Mouse (Mus musculus) gastrocnemius, adult 8-10 months (tissue): ENCODE measurements around the gene 1110004F10Rik. TPM values are rescaled to one million over a fixed set of nuclear protein-coding genes. Genes with fewer than 3 reads are reported as not detected.

Experiments used
- DNase-seq, 2 experiments: peaks; one replicate each; pipeline ENCODE4 v3.0.0; 2022; ENCODE audit warnings: low spot score in 2 of 2
- total RNA-seq, 4 experiments: library from RNA; stranded (reverse); gene quantifications; 2 replicates each; pipeline ENCODE4 v1.2.4; 2022

The 1110004F10Rik gene
- total RNA-seq, 4 experiments from 2014 or later: 36.4 to 49.9 (median 40.9) TPM

DNA sequence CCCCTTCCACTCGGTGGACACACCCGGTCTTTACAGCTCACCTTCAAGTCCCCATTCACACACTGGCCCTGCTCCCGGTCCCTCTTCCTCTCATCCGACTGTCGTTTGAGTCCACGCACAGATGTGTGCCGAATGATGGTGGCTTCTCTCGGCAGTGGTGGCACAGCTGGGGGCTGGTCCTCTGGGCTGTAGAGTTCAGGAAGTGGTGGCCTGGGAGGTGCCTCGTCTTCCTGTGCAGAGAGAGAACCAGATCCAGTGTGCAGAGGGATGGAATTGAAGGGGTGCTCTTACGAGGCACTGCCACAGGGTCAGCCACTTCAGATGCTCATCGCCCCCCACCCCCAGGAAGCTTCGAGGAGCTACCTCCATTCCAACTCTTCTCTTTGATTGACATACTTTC is 98.0 kb downstream of the 1110004F10Rik start:
- no peak for DNase-seq

DNA sequence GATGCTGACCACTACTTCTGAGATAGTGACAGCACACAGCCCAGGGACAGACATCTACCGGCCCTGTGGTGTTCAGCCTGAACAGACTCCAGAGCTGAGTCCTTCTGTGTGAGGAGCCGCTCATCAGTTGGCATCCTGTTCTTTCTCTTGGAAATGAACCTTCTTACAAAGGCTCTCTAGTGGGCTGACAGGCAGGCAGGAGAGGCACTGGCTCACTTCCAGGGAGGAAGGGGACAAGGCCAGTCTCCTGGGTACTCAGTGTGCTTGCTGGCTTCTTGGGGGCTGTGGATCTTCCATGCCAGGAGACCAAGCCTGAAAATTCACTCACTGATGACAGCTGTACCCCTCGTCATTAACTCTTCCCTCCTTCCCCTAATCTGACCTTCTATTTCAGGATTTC is 98.5 kb downstream of the 1110004F10Rik start:
- DNase-seq: no peak

DNA sequence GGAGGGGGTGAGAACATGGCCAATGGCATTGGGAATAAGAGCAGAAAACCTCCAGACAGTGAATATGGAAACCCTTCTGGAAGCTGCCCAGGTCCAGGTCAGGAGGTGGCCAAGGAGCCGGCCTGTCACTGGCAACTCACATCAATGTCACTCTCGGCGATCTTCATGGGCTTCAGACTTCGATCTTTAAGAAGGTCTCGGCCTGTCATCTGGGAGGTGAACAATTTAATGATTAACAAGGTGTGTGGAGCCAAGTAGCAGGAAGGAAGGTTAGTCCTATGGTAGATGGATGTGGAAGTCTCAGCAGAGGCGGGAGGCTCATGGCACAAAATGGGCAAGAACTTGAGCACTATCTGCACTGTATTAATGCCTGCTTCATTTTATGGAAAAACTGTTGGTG is 105.8 kb downstream of the 1110004F10Rik start:
- no peak for DNase-seq

DNA sequence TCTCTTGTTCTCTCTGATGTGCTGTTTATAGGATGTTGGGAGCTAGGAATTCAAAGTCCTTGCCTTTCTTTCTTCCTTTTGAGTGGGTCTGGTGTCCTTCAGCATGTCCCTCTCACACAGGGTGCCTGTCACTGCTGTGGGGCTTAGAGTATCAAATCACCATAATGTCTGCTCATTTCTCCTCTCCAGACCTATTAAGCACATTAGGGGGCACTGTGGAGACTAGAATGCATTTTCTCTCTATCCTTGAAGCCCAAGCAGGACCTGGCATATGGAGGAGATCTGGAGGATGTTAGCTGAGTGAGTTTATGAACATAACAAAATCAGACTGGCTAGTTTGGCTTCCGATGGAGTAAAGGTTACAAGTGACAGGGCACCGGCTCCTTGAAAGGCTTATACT is 107.9 kb downstream of the 1110004F10Rik start:
- DNase-seq: no peak

GRCm38 (mm10) chr7:116149568-116149967 is 110.4 kb downstream of the 1110004F10Rik start:
- DNase-seq: no peak

DNA sequence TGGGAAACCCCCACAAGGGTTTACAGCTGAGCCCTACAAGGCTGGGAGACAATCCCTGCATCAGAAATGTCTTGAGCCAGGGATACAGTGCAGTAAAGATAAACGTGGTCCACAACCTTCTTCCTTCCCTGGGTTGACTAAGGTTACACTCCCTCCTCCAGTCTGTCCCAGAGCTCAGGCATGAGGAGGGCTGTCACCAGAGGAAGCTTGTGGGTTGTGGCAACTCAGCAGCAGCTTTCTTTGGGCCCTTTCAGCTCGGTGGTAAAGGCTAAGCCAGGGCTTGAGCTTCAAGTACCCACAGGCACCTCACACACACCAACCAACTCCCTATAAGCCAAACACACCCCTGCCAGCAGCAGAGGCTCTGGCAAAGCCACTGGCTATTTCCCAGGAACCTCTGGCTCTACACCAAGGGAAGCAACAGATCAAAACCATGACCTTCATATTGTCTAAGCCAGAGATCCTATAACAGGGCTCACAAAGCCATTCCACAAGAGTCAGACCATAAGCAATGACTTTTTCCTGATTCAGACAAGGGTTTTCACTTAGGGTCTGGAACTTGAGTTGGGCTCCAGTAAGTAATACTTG is 114.7 kb downstream of the 1110004F10Rik start:
- DNase-seq: no peak

Other genes starting within 250 kb of the 1110004F10Rik start
- 100 to 1,000 TPM; 156 to 192 (median 179) TPM for gene Sox6, start 601 bp upstream of the 1110004F10Rik start, total RNA-seq
- gene Gm4353, start 45.2 kb downstream of the 1110004F10Rik start, total RNA-seq: 1 to 10 TPM; 1.4 to 1.8 (median 1.5) TPM